ENCODE assay signal across 14 mouse cellular contexts in genomic region chr15:98861701-98862410, GRCm38 (mm10). TPM values are rescaled to one million over a fixed set of nuclear protein-coding genes. Genes with fewer than 3 reads are reported as not detected.
"Had no signal": no experiment of that assay in that cellular context is flagged by ENCODE, and none has a peak within 500 bp of the region (broad histone marks: within the 10 kb centered on the region; RNA-seq: fewer than 3 reads in every experiment).

No protein-coding gene starts in this region.

- H3K4me2 ChIP-seq: kidney, embryonic 15.5 days; liver, embryonic 11.5 days; liver, embryonic 15.5 days; midbrain, embryonic 12.5 days; stomach, embryonic 15.5 days had no signal

- H3K9me3 ChIP-seq: kidney, embryonic 15.5 days; limb, embryonic 10.5 days; liver, embryonic 15.5 days; megakaryocyte, embryonic 14.5 days; midbrain, embryonic 12.5 days; stomach, embryonic 15.5 days had no signal

- DNase-seq: kidney, adult 18-20 months; kidney, postnatal 25 days; lung, adult 2 months; right cerebral cortex, postnatal 14 days had no signal

- ATAC-seq: lung, postnatal 0 days had no signal

- H3K27ac ChIP-seq: kidney, embryonic 15.5 days; left cerebral cortex, adult 2 months; limb, embryonic 10.5 days; liver, embryonic 15.5 days; macrophage; midbrain, embryonic 12.5 days; stomach, embryonic 15.5 days had no signal

- H3K9ac ChIP-seq: kidney, embryonic 15.5 days; liver, embryonic 15.5 days; midbrain, embryonic 12.5 days; stomach, embryonic 15.5 days had no signal

- H3K4me3 ChIP-seq: kidney, embryonic 15.5 days; left cerebral cortex, adult 2 months; limb, embryonic 10.5 days; liver, embryonic 15.5 days; megakaryocyte, embryonic 14.5 days; midbrain, embryonic 12.5 days; stomach, embryonic 15.5 days had no signal

- H3K27me3 ChIP-seq: kidney, embryonic 15.5 days; liver, embryonic 15.5 days; megakaryocyte, embryonic 14.5 days; midbrain, embryonic 12.5 days; stomach, embryonic 15.5 days had no signal

- H3K4me1 ChIP-seq: limb, embryonic 10.5 days; midbrain, embryonic 12.5 days; stomach, embryonic 15.5 days had no signal

RNA-seq across cellular contexts. Expression of gene Dhh, which starts 36.5 kb away (rescaled TPM):
- polyA plus RNA-seq: macrophage had no signal

RNA-seq across cellular contexts. Expression of gene Ddn, which starts 52.6 kb away (rescaled TPM):
- polyA plus RNA-seq: limb, embryonic 10.5 days; liver, embryonic 15.5 days; macrophage; stomach, embryonic 15.5 days had no signal
